Mouse (Mus musculus): Measurements from ENCODE around the gene Spon1.

GRCm38 (mm10) chr7:113780286-113780685 is 14.5 kb downstream of the Spon1 start:
- no peak for TF ChIP-seq CTCF (IDR thresholded peaks at IDR 0.05; ENCODE audit: control insufficient read depth, insufficient read depth, low read length)
- TF ChIP-seq POLR2A (IDR thresholded peaks at IDR 0.05; ENCODE audit: borderline replicate concordance, control insufficient read depth, low read depth, low read length), result no peak
